15 mouse cellular contexts compared by ENCODE assay signal in genomic region chr16:17121569-17121968, GRCm38 (mm10). TPM values are rescaled to one million over a fixed set of nuclear protein-coding genes. Genes with fewer than 3 reads are reported as not detected.
DNase-seq lines count a peak whose midpoint lies in the region; ATAC-seq lines count a peak whose summit lies in the region.
"Had no signal": no experiment of that assay in that cellular context is flagged by ENCODE, and none has a peak within 500 bp of the region (broad histone marks: within the 10 kb centered on the region; RNA-seq: fewer than 3 reads in every experiment).

No protein-coding gene starts in this region.

- WGBS in forebrain, embryonic 13.5 days: 29% methylated on average over 14 of the region's 14 CpGs
- 45% methylated on average over 14 of the region's 14 CpGs for WGBS in hindbrain, embryonic 16.5 days
- 57% methylated on average over 14 of the region's 14 CpGs for WGBS in neural tube, embryonic 13.5 days

- H3K27ac ChIP-seq in forebrain, embryonic 13.5 days: no peak overlapping the region
- no peak overlapping the region for H3K27ac ChIP-seq in hindbrain, embryonic 16.5 days (ENCODE audit: low read depth, low read length)
- H3K27ac ChIP-seq in neural tube, embryonic 13.5 days (replicated peaks): no peak overlapping the region
- H3K27ac ChIP-seq: lung, embryonic 15.5 days had no signal

- H3K4me1 ChIP-seq in forebrain, embryonic 13.5 days: peaks cover 42% of the 10 kb centered on the region
- H3K4me1 ChIP-seq in hindbrain, embryonic 16.5 days (ENCODE audit: control insufficient read depth, insufficient read depth, low read depth, low read length): peaks cover 17% of the 10 kb centered on the region
- peaks cover 45% of the 10 kb centered on the region for H3K4me1 ChIP-seq in neural tube, embryonic 13.5 days (replicated peaks)

- DNase-seq in embryo, embryonic 11 days: peak; percentile 16
- no peak for DNase-seq in embryo, embryonic 10.5 days (ENCODE audit: low spot score)
- DNase-seq in adrenal gland, adult 18-20 months (ENCODE audit: low spot score in 2 of 2): no peak
- no peak for DNase-seq in urinary bladder, adult 18-20 months (ENCODE audit: low spot score in 2 of 2)
- no peak for DNase-seq in spleen, postnatal 4 days (ENCODE audit: low spot score in 2 of 2)

- H3K9ac ChIP-seq in forebrain, embryonic 13.5 days: no peak overlapping the region; the same call in 1 of the 2 replicates
- peak overlapping the region; percentile 39; the same call in 1 of the 2 replicates for H3K9ac ChIP-seq in hindbrain, embryonic 16.5 days (ENCODE audit: low read depth, low read length)
- H3K9ac ChIP-seq in neural tube, embryonic 13.5 days: peak overlapping the region; percentile 22; the same call in 1 of the 2 replicates
- H3K9ac ChIP-seq: lung, embryonic 15.5 days had no signal

- ATAC-seq in forebrain, embryonic 13.5 days: peak; percentile 59
- peak; percentile 26; the same call in 1 of the 2 replicates for ATAC-seq in hindbrain, embryonic 16.5 days
- ATAC-seq in neural tube, embryonic 13.5 days (ENCODE audit: low read depth): no peak

- peaks cover 42% of the 10 kb centered on the region for H3K36me3 ChIP-seq in forebrain, embryonic 13.5 days (ENCODE audit: poor library complexity, severe bottlenecking)
- H3K36me3 ChIP-seq in hindbrain, embryonic 16.5 days (ENCODE audit: control insufficient read depth, insufficient read depth, low read length): no peaks in the 10 kb centered on the region
- peaks cover 10% of the 10 kb centered on the region; the same call in 1 of the 2 replicates for H3K36me3 ChIP-seq in neural tube, embryonic 13.5 days

- peak overlapping the region; percentile 51 for H3K4me2 ChIP-seq in forebrain, embryonic 13.5 days
- peak overlapping the region; percentile 38 for H3K4me2 ChIP-seq in hindbrain, embryonic 16.5 days (ENCODE audit: low read length)
- H3K4me2 ChIP-seq in neural tube, embryonic 13.5 days: peak overlapping the region; percentile 33
- H3K4me2 ChIP-seq: heart, embryonic 11.5 days; lung, embryonic 15.5 days had no signal

- H3K9me3 ChIP-seq in forebrain, embryonic 13.5 days (replicated peaks): no peaks in the 10 kb centered on the region
- no peaks in the 10 kb centered on the region for H3K9me3 ChIP-seq in hindbrain, embryonic 16.5 days (ENCODE audit: control insufficient read depth, low read length)
- no peaks in the 10 kb centered on the region for H3K9me3 ChIP-seq in neural tube, embryonic 13.5 days
- H3K9me3 ChIP-seq: G1E; lung, embryonic 15.5 days; megakaryocyte, embryonic 14.5 days had no signal

- H3K27me3 ChIP-seq in forebrain, embryonic 13.5 days: no peaks in the 10 kb centered on the region
- no peaks in the 10 kb centered on the region for H3K27me3 ChIP-seq in hindbrain, embryonic 16.5 days (replicated peaks; ENCODE audit: control insufficient read depth, insufficient read depth, low read length)
- H3K27me3 ChIP-seq in neural tube, embryonic 13.5 days: no peaks in the 10 kb centered on the region
- H3K27me3 ChIP-seq: lung, embryonic 15.5 days; megakaryocyte, embryonic 14.5 days had no signal

- H3K4me3 ChIP-seq in forebrain, embryonic 13.5 days: peak overlapping the region; percentile 17; the same call in 1 of the 2 replicates
- H3K4me3 ChIP-seq in hindbrain, embryonic 16.5 days (ENCODE audit: low read length): no peak overlapping the region
- H3K4me3 ChIP-seq in neural tube, embryonic 13.5 days: peak overlapping the region; percentile 9; the same call in 1 of the 2 replicates
- H3K4me3 ChIP-seq: lung, embryonic 15.5 days; megakaryocyte, embryonic 14.5 days had no signal

RNA-seq across cellular contexts. Expression of gene 2610318N02Rik, which starts 3.4 kb away (rescaled TPM):
- 64.8 and 67.9 TPM in 2 replicates for polyA plus RNA-seq in forebrain, embryonic 13.5 days (2015; fragmentation: Nextera tagmentation; extraction: Ambion mirVana)
- 13.0 and 13.3 TPM in 2 replicates for polyA plus RNA-seq in hindbrain, embryonic 16.5 days (2015; fragmentation: Nextera tagmentation; extraction: Ambion mirVana)
- polyA plus RNA-seq in neural tube, embryonic 13.5 days (2015; fragmentation: Nextera tagmentation; extraction: Ambion mirVana): 25.8 and 26.0 TPM in 2 replicates
- total RNA-seq in adrenal gland, adult 18-20 months (2021): under 1 TPM in 1 of 2 experiments, not detected in 1; 0.70 TPM
- total RNA-seq: gastrocnemius, adult 8-10 months; liver, adult 2 months; neutrophil, adult 5-6 weeks had no signal

RNA-seq across cellular contexts. Expression of gene Ppil2, which starts 10.5 kb away (rescaled TPM):
- polyA plus RNA-seq in forebrain, embryonic 13.5 days (2015; fragmentation: Nextera tagmentation; extraction: Ambion mirVana): 153 and 165 TPM in 2 replicates
- polyA plus RNA-seq in hindbrain, embryonic 16.5 days (2015; fragmentation: Nextera tagmentation; extraction: Ambion mirVana): 135 and 142 TPM in 2 replicates
- polyA plus RNA-seq in neural tube, embryonic 13.5 days (2015; fragmentation: Nextera tagmentation; extraction: Ambion mirVana): 154 and 157 TPM in 2 replicates
- total RNA-seq in adrenal gland, adult 18-20 months (2021): 10 to 100 TPM; 71.7 to 90.4 TPM

RNA-seq across cellular contexts. Expression of gene Sdf2l1, which starts 10.6 kb away (rescaled TPM):
- polyA plus RNA-seq in forebrain, embryonic 13.5 days (2015; fragmentation: Nextera tagmentation; extraction: Ambion mirVana): 54.6 and 57.5 TPM in 2 replicates
- 37.8 and 39.6 TPM in 2 replicates for polyA plus RNA-seq in hindbrain, embryonic 16.5 days (2015; fragmentation: Nextera tagmentation; extraction: Ambion mirVana)
- 51.1 and 67.2 TPM in 2 replicates for polyA plus RNA-seq in neural tube, embryonic 13.5 days (2015; fragmentation: Nextera tagmentation; extraction: Ambion mirVana)
- 10 to 100 TPM; 33.4 to 41.0 TPM for total RNA-seq in adrenal gland, adult 18-20 months (2021)

RNA-seq across cellular contexts. Expression of gene Ydjc, which starts 22.9 kb away (rescaled TPM):
- 11.1 and 12.8 TPM in 2 replicates for polyA plus RNA-seq in forebrain, embryonic 13.5 days (2015; fragmentation: Nextera tagmentation; extraction: Ambion mirVana)
- polyA plus RNA-seq in hindbrain, embryonic 16.5 days (2015; fragmentation: Nextera tagmentation; extraction: Ambion mirVana): 52.1 and 56.7 TPM in 2 replicates
- 31.1 and 39.7 TPM in 2 replicates for polyA plus RNA-seq in neural tube, embryonic 13.5 days (2015; fragmentation: Nextera tagmentation; extraction: Ambion mirVana)
- total RNA-seq in adrenal gland, adult 18-20 months (2021): 1 to 10 TPM; 2.4 to 6.4 TPM

RNA-seq across cellular contexts. Expression of gene Ccdc116, which starts 25.5 kb away (rescaled TPM):
- polyA plus RNA-seq in forebrain, embryonic 13.5 days (2015; fragmentation: Nextera tagmentation; extraction: Ambion mirVana): 0.53 and 0.93 TPM in 2 replicates
- 3.7 and 3.9 TPM in 2 replicates for polyA plus RNA-seq in hindbrain, embryonic 16.5 days (2015; fragmentation: Nextera tagmentation; extraction: Ambion mirVana)
- polyA plus RNA-seq in neural tube, embryonic 13.5 days (2015; fragmentation: Nextera tagmentation; extraction: Ambion mirVana): 2.3 and 2.5 TPM in 2 replicates
- total RNA-seq in adrenal gland, adult 18-20 months (2021): under 1 TPM in 1 of 2 experiments, not detected in 1; 0.16 TPM
- total RNA-seq: liver, adult 2 months had no signal
- polyA plus RNA-seq: heart, embryonic 11.5 days had no signal
